Mouse (Mus musculus) regulatory T cell (primary cell): ENCODE data around the gene Gm20931.
"Not testable (repeated sequence)": the region's sequence is repeated elsewhere in the genome, so short reads cannot be mapped to it uniquely, and the experiment has no call there.

Experiments
- in situ Hi-C: fragments of 300-600 bp; cut with MboI, MseI; formaldehyde crosslinking; loops from one replicate; pipeline ENCODE4 v1.15.1; 2025; ENCODE audit warnings: high pct_unique_total_duplicates

The Gm20931 gene

GRCm38 (mm10) chrY:55213420-55213819 is at the start of gene Gm20931:
Gene Gm20931, plus strand, starts transcription at chrY:55213720.
- in situ Hi-C loops = not testable (repeated sequence)
